Mouse (Mus musculus): ENCODE measurements at regions not wholly inside any gene's neighbourhood (a gene's known extent, or its start where the extent isn't known, plus 50 kb on each side); places are given as distances from the start of the nearest gene placed in this dataset.

- DNase-seq (ENCODE audit: low spot score in 2 of 2), result no peak
These were observed 497.2 kb upstream of the Pdzrn3 start for GRCm38 (mm10) chr6:101874894-101875293.

DNA sequence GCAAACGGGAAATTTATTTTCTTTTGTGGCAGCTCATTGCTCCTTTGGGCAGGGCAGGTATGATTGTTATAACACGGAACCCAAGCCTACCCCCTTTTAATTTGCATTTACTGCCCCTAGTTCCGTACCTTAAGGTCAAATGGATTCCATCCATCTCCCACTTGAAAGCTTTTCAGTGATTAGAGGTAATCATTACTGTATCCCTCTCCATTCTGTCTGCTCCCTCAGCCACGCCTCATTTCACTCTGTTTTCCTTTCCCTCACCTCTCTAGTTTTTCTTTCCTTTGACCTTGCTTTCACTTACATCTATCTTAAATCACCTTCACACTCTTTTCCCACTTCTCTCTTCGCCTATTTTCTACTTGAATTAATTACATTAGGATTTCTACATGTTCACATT, 481.2 kb upstream of the Pdzrn3 start:
- no peak for DNase-seq (ENCODE audit: low spot score in 2 of 2)

DNA sequence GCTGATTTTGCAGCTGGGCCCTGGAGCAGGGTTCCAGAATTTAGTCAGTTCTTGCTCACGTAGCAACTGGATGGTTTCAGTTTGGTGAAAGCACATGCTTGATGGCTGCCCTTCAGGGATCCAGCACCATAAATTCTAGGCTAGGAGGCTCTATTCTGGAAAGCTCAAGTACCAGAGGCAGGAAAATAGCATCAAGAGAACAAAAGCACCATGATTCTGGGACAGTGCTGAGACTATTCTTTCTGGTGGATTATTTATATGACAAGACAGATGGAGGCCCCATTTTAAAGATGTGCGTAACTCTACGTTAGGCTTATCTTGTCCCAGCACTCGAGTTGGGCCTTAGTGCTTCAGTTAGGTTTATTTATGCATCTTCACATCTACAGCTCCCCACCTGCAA, 463.0 kb upstream of the Pdzrn3 start:
- no peak for DNase-seq (ENCODE audit: low spot score in 2 of 2)

DNA sequence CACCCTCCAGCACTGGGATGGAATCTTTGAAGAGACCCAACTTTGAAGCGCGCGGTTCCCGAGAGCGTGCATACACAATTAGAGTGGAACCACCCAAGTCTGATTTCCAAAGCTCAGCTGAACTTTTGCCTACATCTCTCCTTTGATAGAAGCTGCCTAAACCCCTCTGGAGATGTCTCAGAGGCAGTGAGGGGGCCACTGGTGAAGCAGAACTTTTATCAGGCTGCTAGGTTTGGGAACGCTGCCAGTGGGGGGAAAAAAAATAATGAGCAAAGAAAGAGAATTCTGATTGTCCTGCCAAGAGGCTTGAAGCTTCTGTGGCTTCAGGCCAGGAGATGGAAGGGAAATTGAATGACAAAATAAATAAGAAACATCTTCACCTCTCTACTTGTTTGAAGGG, 459.9 kb upstream of the Pdzrn3 start:
- DNase-seq (ENCODE audit: low spot score in 2 of 2), result no peak

DNA sequence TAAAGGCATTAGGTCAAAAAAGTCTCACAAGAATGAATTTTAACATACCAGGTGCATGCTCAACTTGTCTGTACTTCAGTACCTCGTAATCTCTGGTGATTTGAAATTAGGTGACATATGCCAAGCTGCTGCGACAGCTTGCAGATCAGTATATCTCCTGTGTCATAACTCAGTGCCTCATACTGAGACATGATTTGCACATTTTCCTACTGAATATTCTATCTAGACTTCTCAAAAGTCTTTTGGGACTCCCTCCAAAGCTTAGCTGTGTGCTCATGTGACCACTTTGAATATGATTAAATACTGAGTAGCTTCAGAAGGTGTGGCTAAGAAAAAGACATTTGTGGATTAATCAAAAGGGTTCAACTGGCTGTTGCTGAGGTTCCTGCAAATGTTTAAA, 416.3 kb upstream of the Pdzrn3 start:
- DNase-seq (ENCODE audit: low spot score in 2 of 2), result no peak

GRCm38 (mm10) chr6:101777864-101778263, 400.2 kb upstream of the Pdzrn3 start:
- DNase-seq (ENCODE audit: low spot score in 2 of 2), result no peak

DNA sequence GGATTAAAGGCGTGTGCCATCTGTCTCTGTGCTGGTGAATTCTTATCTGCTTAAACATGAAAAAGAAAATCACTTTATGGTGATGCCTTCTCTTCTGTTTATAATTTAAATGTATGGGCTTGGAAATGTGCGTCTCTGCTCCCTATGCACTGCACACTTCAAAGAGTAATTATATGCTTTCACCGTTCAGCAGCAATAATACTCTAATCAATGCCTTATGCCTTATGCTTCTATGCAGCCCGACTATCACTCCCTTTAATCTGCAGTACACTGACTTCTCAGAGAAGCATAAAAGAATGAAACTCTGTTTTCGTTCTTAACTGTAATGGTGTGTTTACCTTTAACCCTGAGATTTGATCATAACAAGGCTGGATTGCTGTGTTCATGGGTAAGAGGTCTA, 395.5 kb upstream of the Pdzrn3 start:
- DNase-seq (ENCODE audit: low spot score in 2 of 2), result no peak

GRCm38 (mm10) chr6:101735107-101735506, 357.4 kb upstream of the Pdzrn3 start:
- DNase-seq (ENCODE audit: low spot score in 2 of 2), result no peak

- DNase-seq (ENCODE audit: low spot score in 2 of 2), result no peak
These were observed 342.8 kb upstream of the Pdzrn3 start for GRCm38 (mm10) chr6:101720513-101720912.

DNA sequence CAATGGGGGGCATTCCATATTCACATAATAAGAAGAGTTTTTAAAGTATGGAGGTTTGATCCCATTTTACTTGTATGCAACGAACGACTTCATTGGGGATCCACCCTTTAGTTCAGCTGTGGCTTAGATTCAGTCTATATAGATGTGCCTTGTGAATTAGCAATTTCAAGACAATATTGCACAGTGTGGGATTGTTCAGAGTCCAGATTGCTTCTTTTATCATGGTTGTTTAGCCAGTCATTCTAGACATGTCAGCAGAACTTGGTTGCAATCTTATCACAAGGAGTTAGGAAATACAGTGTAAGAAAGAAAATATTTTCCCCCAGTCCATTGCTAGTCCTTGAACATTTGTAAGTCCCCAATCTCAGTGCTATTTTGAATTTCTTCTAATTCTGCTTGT, 312.0 kb upstream of the Pdzrn3 start:
- no peak for DNase-seq (ENCODE audit: low spot score in 2 of 2)

GRCm38 (mm10) chr6:101686578-101686977, 308.9 kb upstream of the Pdzrn3 start:
- DNase-seq (ENCODE audit: low spot score in 2 of 2), result no peak

- no peak for DNase-seq (ENCODE audit: low spot score in 2 of 2)
These were observed 308.0 kb upstream of the Pdzrn3 start for GRCm38 (mm10) chr6:101685734-101686133.

GRCm38 (mm10) chr6:101684390-101684789, 306.7 kb upstream of the Pdzrn3 start:
- no peak for DNase-seq (ENCODE audit: low spot score in 2 of 2)

- no peak for DNase-seq (ENCODE audit: low spot score in 2 of 2)
These were observed 297.1 kb upstream of the Pdzrn3 start for GRCm38 (mm10) chr6:101674846-101675245.

- no peak for DNase-seq (ENCODE audit: low spot score in 2 of 2)
These were observed 293.1 kb upstream of the Pdzrn3 start for GRCm38 (mm10) chr6:101670770-101671169.

DNA sequence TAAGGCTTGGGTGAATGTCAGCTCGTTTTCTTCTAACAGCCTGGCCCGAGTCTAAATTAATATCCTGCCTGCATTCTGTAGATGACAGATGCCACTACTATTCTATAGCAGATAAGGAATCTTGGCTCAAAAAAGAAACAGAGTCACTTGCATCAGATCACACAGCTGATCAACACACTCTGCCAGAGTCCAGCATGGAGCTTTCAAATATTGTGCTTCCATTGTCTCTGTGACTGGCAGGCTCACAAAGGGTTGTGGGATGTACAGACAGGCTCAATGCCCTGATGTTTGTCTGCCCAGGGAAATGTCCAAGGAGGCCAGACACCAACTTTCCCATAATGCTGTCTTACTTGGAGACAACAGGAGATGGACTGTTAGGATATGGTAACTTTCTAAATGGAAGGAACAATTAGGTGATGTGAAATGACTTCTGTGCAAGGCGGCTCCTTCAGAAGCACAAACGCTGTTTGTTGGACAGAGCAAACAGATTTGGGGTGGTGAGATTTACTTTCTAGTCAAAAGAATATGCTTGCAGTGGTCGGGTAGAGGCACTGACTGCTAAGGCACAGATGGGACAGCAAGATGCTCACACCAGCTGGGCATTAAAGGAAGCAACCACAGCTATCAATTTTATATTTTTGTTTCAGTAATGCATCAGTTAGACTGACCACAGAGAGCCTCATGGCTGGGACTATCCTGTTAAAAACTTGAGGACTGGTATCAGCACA, 291.6 kb upstream of the Pdzrn3 start:
- no peak for DNase-seq (ENCODE audit: low spot score in 2 of 2)

- DNase-seq (ENCODE audit: low spot score in 2 of 2), result no peak
These were observed 276.7 kb upstream of the Pdzrn3 start for GRCm38 (mm10) chr6:101654351-101654750.

- DNase-seq (ENCODE audit: low spot score in 2 of 2), result peak; percentile 23 to 77
These were observed 272.7 kb upstream of the Pdzrn3 start for GRCm38 (mm10) chr6:101650348-101650747.

DNA sequence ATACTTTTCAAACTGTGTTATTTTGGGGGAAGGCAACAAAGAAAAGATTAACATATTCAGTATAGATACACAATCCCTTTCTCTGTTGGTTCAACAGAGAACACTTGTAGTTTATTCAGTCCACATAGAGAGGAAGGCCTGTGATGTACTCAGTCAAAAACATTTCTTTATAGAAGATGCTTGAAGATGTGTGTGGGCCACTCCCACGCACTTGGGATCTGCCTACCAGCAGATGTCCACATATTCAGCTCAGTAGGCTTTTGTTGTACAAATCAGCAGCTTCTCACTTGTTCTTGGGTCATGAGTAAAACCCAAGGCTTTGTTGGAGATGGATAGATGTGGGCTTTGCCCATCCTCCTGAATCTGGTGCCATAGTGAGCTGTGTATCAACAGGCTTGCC, 239.6 kb upstream of the Pdzrn3 start:
- DNase-seq (ENCODE audit: low spot score in 2 of 2), result no peak

DNA sequence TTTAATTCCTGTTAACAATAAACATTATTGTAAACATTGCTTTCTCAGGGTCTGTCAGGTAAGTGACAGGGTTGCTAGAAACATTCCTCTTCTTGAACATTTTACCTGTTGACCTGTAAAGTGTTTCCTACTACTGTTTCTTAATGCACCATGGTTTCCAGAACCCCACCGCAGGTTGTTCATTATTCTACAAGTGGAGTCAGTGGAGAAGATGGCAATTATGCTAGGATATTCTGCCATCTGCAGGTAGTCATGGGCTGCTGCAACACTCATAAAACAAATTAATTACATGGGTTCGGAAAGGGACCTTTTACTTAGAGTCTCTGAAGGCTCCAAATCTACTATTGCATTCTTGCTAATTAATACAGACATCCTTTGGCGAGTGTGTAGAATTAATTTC, 239.1 kb upstream of the Pdzrn3 start:
- no peak for DNase-seq (ENCODE audit: low spot score in 2 of 2)

DNA sequence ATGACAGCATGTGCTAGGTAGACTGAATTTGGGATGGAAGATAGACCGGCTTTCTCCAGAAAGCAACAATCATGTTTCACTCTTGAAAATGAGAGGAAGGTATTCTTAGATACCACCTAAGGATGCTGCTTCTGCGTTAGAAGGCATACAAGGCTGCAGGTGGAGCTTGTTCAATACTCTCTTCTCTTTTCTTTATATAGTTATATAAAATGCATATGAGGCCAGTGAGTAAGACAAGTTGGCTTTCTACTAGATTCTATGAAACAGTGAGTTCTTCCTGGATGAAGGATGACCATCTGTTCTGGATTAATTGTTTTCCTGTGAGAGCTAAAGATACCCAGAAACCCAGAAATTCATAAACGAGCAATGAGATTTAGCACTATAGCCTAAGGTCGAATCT, 231.3 kb upstream of the Pdzrn3 start:
- DNase-seq (ENCODE audit: low spot score in 2 of 2), result no peak

GRCm38 (mm10) chr6:101603083-101603482, 225.4 kb upstream of the Pdzrn3 start:
- no peak for DNase-seq (ENCODE audit: low spot score in 2 of 2)

- DNase-seq (ENCODE audit: low spot score in 2 of 2), result no peak
These were observed 219.3 kb upstream of the Pdzrn3 start for GRCm38 (mm10) chr6:101596995-101597394.
